8 mouse cellular contexts compared by ENCODE assay signal in genomic region chr9:45407706-45408675, GRCm38 (mm10). TPM values are rescaled to one million over a fixed set of nuclear protein-coding genes. Genes with fewer than 3 reads are reported as not detected.
DNase-seq lines count a peak whose midpoint lies in the region; ATAC-seq lines count a peak whose summit lies in the region.

No protein-coding gene starts in this region.

- no peaks in the 10 kb centered on the region for H3K9me3 ChIP-seq in hindbrain, embryonic 12.5 days (replicated peaks)

- no peaks in the 10 kb centered on the region for H3K4me1 ChIP-seq in hindbrain, embryonic 12.5 days

- no peak overlapping the region for H3K27ac ChIP-seq in hindbrain, embryonic 12.5 days

- H3K4me2 ChIP-seq in hindbrain, embryonic 12.5 days (replicated peaks): peak overlapping the region; percentile 50

- peaks cover 19% of the 10 kb centered on the region for H3K27me3 ChIP-seq in hindbrain, embryonic 12.5 days

- H3K9ac ChIP-seq in hindbrain, embryonic 12.5 days: no peak overlapping the region

- 0 out of 2 replicates have a peak, but pooled peaks have one; percentile 35 for ATAC-seq in hindbrain, embryonic 12.5 days (ENCODE audit: low FRiP score)

- H3K4me3 ChIP-seq in hindbrain, embryonic 12.5 days: peak overlapping the region; percentile 25

- 41% methylated on average over 33 of the region's 33 CpGs for WGBS in hindbrain, embryonic 12.5 days

- peak; percentile 71 for DNase-seq in MN1 (ENCODE audit: low spot score)
- DNase-seq in cerebellum, adult 9-11 months: peak; percentile 80
- DNase-seq in frontal cortex, postnatal 14 days (ENCODE audit: low spot score in 2 of 2): peak; percentile 60 to 76
- peak; percentile 72 to 88 for DNase-seq in layer of hippocampus, postnatal 14 days (ENCODE audit: low spot score in 2 of 2)
- DNase-seq in lung, postnatal 14 days: peak; percentile 81
- DNase-seq in retina, embryonic 14.5 days (ENCODE audit: low spot score): peak; percentile 87
- peak; percentile 59 to 65 for DNase-seq in thymus, postnatal 36 days

- no peaks in the 10 kb centered on the region for H3K36me3 ChIP-seq in hindbrain, embryonic 12.5 days

RNA-seq across cellular contexts. Expression of gene Fxyd2, which starts 8.5 kb away (rescaled TPM):
- 1.9 and 2.1 TPM in 2 replicates for polyA plus RNA-seq in hindbrain, embryonic 12.5 days (2016; fragmentation: Nextera tagmentation; extraction: Ambion mirVana)
- total RNA-seq in layer of hippocampus, postnatal 14 days (2021): 1 to 10 TPM; 7.8 to 8.3 TPM

RNA-seq across cellular contexts. Expression of gene Dscaml1, which starts 18.4 kb away (rescaled TPM):
- polyA plus RNA-seq in hindbrain, embryonic 12.5 days (2016; fragmentation: Nextera tagmentation; extraction: Ambion mirVana): 2.3 and 4.8 TPM in 2 replicates
- 10 to 100 TPM; 73.7 to 75.4 TPM for total RNA-seq in layer of hippocampus, postnatal 14 days (2021)

RNA-seq across cellular contexts. Expression of gene Fxyd6, which starts 38.0 kb away (rescaled TPM):
- polyA plus RNA-seq in hindbrain, embryonic 12.5 days (2016; fragmentation: Nextera tagmentation; extraction: Ambion mirVana): 190 and 196 TPM in 2 replicates
- total RNA-seq in layer of hippocampus, postnatal 14 days (2021): 100 to 1,000 TPM; 172 to 192 TPM
